Mouse (Mus musculus): Measurements from ENCODE around the gene Apc2. TPM values are rescaled to one million over a fixed set of nuclear protein-coding genes. Genes with fewer than 3 reads are reported as not detected.

The Apc2 gene
- polyA plus RNA-seq, 1 experiment: 0.25 TPM

DNA sequence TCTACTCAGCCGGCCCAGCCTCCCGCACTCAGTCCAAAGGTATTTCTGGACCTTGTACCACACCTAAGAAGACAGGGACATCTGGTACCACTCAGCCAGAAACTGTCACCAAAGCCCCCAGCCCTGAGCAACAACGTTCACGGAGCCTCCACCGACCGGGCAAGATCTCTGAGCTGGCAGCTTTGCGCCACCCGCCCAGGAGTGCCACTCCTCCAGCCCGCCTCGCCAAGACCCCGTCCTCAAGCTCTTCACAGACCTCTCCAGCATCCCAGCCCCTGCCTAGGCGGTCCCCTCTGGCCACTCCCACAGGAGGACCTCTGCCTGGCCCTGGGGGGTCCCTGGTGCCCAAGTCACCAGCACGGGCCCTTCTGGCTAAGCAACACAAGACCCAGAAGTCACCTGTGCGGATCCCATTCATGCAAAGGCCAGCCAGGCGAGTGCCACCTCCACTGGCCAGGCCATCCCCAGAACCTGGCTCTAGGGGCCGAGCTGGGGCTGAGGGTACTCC is 18.8 kb downstream of the Apc2 start:
- Histone ChIP-seq H3K27ac (ENCODE audit: insufficient read depth, low read depth, low read length) (no peak overlapping the region), H3K4me1 (ENCODE audit: control insufficient read depth, insufficient read depth, low read length) (peaks cover 18% of the 10 kb centered on the region)
- TF ChIP-seq CTCF (IDR thresholded peaks at IDR 0.05; ENCODE audit: low read depth, low read length) (no peak), POLR2A (IDR thresholded peaks at IDR 0.05; ENCODE audit: borderline replicate concordance, low read depth, low read length) (no peak)

DNA sequence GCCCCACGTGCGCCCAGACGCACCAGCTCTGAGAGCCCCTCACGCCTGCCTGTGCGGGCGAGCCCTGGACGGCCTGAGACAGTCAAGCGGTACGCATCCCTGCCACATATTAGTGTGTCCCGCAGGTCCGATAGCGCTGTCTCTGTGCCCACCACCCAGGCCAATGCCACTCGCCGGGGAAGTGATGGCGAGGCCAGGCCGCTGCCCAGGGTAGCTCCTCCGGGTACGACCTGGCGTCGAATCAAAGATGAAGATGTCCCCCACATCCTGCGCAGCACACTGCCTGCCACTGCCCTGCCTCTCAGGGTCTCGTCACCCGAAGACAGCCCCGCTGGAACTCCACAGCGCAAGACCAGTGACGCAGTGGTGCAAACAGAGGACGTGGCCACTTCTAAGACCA is 19.5 kb downstream of the Apc2 start:
- H3K4me1 ChIP-seq (ENCODE audit: control insufficient read depth, insufficient read depth, low read length): peaks cover 19% of the 10 kb centered on the region
- TF ChIP-seq POLR2A (IDR thresholded peaks at IDR 0.05; ENCODE audit: borderline replicate concordance, low read depth, low read length): no peak
- TF ChIP-seq CTCF (IDR thresholded peaks at IDR 0.05; ENCODE audit: low read depth, low read length): no peak
- H3K27ac ChIP-seq (ENCODE audit: insufficient read depth, low read depth, low read length): no peak overlapping the region
- no peak overlapping the region for H3K4me3 ChIP-seq (ENCODE audit: insufficient read depth, low read length)

More for the DNA sequence above, 18.8 kb downstream of the Apc2 start:
- no peak overlapping the region for H3K4me3 ChIP-seq (ENCODE audit: insufficient read depth, low read length)

DNA sequence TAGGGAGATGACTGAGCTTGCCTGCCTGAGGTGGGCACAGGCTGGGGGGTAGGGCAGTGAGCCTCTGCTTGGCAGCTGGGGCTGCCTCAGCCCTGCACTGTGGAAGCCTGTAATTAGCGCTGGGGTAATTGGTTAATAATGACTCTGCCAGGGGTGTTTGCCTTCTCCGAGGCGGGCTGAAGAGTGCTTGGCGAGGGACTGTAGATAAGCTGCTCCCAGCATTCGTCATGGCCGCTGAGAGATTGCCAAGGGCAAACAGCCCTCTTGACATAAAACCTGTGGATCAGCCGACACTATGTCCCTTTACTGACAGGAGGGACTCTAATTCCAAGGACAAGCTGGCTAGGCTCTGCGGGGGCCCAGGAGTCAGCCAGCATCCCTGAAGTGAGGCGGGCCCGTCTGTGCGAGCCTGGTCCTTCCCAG is 20.6 kb downstream of the Apc2 start:
- no peak overlapping the region for H3K27ac ChIP-seq (ENCODE audit: insufficient read depth, low read depth, low read length)
- peaks cover 22% of the 10 kb centered on the region for H3K4me1 ChIP-seq (ENCODE audit: control insufficient read depth, insufficient read depth, low read length)
- TF ChIP-seq POLR2A (IDR thresholded peaks at IDR 0.05; ENCODE audit: borderline replicate concordance, low read depth, low read length): no peak
- TF ChIP-seq CTCF (IDR thresholded peaks at IDR 0.05; ENCODE audit: low read depth, low read length): no peak

DNA sequence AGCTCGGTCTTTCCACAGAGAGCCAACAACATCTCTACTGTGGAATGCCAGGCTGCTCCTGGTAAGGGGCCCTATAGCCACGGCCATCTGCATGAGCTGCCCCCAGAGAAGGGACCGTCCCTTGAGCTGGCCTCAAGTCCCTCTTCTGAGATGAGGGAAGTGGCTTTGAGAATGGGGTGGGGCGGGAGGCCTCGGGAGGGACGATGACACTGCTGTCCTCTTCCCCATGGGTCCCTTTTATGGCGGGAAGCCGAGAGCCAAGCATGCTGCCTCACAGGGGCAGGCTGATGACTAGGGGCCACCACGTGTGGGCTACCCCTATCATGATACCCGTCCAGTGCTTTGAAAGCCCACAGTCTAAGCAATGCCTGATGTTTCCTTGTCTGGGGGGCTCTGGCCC is 21.2 kb downstream of the Apc2 start:
- Histone ChIP-seq H3K27ac (ENCODE audit: insufficient read depth, low read depth, low read length) (no peak overlapping the region), H3K4me3 (ENCODE audit: insufficient read depth, low read length) (no peak overlapping the region), H3K4me1 (ENCODE audit: control insufficient read depth, insufficient read depth, low read length) (peaks cover 28% of the 10 kb centered on the region)
- no peak for TF ChIP-seq CTCF (IDR thresholded peaks at IDR 0.05; ENCODE audit: low read depth, low read length)
- no peak for TF ChIP-seq POLR2A (IDR thresholded peaks at IDR 0.05; ENCODE audit: borderline replicate concordance, low read depth, low read length)

More for the DNA sequence above, 20.6 kb downstream of the Apc2 start:
- H3K4me3 ChIP-seq (ENCODE audit: insufficient read depth, low read length): no peak overlapping the region

DNA sequence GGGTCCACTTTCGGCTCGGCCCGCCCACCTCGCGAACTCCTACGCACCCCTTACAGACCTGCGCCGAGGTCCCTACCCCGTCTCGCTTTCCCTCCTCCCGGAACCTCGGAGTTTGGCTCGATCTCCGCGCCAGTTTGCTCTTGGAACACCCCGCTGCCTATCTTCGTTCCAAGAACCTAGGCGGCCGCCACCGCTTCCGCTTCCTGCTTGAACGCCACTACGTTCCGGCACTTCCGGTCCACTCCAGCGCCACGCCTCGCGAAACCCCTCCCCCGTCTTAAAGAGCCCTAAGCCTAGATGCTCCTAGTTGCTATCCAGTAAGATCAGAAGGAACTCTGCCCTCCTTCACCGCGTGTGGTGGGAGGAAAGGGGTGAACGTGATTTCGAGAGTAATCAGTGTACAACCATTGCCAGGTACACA is 24.6 kb downstream of the Apc2 start, which contains the start of gene 2310011J03Rik:
Gene 2310011J03Rik (minus strand): TSS at position 198 of the 421 bp plus-strand sequence.
- TF ChIP-seq CTCF (IDR thresholded peaks at IDR 0.05; ENCODE audit: low read depth, low read length) (no peak), POLR2A (IDR thresholded peaks at IDR 0.05; ENCODE audit: borderline replicate concordance, low read depth, low read length) (0 out of 2 replicates have a peak, but pooled peaks have one; percentile 59)
- Histone ChIP-seq H3K27ac (ENCODE audit: insufficient read depth, low read depth, low read length) (peak within 1 kb of the TSS; percentile 91), H3K4me3 (ENCODE audit: insufficient read depth, low read length) (peak within 1 kb of the TSS; percentile 93), H3K4me1 (ENCODE audit: control insufficient read depth, insufficient read depth, low read length) (peaks cover 19% of the 10 kb centered on the region)

DNA sequence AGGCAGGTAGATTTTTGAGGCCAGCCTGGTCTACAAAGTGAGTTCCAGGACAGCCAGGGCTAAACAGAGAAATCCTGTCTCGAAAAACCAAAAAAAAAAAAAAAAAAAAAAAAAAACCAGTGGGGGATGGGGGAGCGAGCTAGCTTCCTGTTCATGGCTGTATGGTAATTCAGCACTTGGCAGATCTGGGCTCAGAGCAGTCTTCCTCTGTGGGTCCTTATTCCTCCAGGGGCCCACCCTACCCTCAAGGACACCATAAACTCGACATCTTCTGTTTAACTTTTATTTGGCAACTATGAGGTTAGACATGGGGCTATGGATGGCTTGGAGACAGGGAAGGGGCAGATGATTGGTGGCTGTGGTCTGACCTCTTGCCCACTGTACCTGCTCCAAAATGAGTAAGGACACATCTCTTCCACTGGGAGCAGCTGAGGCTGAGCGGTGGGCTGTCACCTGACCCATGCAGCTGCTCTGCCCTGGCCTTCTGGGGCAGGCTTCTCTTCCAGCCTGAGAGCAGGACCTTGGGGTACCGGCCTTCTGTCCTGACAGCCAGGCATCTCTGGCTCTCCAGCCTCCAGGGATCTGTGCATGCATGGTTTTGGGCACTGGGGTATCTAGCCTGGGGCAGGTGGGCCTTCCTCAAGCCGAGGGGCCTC is 25.4 kb downstream of the Apc2 start:
- Histone ChIP-seq H3K27ac (ENCODE audit: insufficient read depth, low read depth, low read length) (peak overlapping the region; percentile 91), H3K4me3 (ENCODE audit: insufficient read depth, low read length) (peak overlapping the region; percentile 93), H3K4me1 (ENCODE audit: control insufficient read depth, insufficient read depth, low read length) (peaks cover 19% of the 10 kb centered on the region)
- TF ChIP-seq CTCF (IDR thresholded peaks at IDR 0.05; ENCODE audit: low read depth, low read length): no peak
- TF ChIP-seq POLR2A (IDR thresholded peaks at IDR 0.05; ENCODE audit: borderline replicate concordance, low read depth, low read length): no peak

DNA sequence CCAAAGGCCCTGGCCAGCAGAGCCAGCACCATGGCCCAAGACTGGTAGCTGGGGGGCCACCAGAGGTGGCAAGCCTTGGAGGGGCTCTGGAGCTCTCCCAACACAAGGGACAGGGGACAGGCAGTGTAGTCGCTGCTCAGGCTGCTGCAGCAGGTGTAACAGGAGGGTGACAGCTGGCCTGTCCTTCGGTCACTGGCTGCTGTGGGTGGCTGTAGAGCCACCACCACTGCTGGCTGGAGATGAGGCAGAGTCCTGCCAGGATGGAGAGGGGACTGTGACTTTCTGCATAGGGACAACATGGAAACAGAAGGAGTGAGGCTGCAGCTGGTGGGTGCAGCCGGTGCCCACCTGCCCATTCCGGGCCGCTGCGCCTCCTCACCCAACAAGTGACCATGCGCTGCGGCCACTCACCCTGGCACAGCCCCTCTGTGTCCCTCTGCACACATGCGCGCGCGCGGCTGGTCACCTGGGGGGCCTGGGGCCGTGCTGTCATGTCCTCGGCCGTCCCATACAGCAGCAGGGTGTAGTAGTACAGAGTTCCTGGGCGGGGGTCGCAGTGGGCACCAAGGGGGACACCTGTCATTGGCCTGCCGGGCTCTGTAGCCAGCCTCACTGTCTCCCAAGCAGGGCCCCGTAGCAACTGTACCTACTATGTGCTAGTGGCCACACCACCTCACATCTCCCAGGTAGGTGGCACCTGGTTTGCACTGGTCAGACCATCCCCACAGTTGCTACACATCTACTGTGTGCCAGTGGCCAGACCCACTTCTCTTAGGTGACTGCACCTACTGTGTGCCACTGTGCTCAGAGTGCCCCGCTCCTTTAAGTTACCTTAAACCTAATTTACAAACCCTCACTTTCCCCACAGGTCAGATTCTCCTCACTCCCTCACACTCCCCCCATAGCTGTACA is 26.1 kb downstream of the Apc2 start:
- Histone ChIP-seq H3K4me1 (ENCODE audit: control insufficient read depth, insufficient read depth, low read length) (peaks cover 19% of the 10 kb centered on the region), H3K4me3 (ENCODE audit: insufficient read depth, low read length) (peak overlapping the region; percentile 93), H3K27ac (ENCODE audit: insufficient read depth, low read depth, low read length) (peak overlapping the region; percentile 91)
- TF ChIP-seq POLR2A (IDR thresholded peaks at IDR 0.05; ENCODE audit: borderline replicate concordance, low read depth, low read length) (no peak), CTCF (IDR thresholded peaks at IDR 0.05; ENCODE audit: low read depth, low read length) (no peak)

DNA sequence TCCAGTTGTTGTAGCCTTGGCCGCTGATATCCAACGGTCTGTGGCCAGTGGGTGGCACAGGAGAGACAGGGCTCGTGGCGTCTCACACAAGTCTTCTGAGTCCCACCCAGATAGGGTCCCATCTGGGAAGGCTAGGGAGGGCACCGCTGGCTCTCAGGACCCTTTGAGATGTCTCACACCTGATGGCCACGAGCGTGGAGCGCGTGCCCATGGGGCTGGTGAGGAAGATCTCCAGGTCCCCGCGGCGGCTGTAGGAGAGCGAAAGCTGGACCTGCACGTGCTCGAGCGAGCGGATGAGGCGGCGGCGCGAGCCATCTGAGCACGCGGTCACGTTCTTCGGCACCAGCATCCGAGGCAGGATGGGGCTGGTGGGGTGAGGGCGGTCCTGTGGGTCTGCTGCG is 27.0 kb downstream of the Apc2 start:
- Histone ChIP-seq H3K4me1 (ENCODE audit: control insufficient read depth, insufficient read depth, low read length) (peaks cover 16% of the 10 kb centered on the region), H3K4me3 (ENCODE audit: insufficient read depth, low read length) (peak overlapping the region; percentile 93), H3K27ac (ENCODE audit: insufficient read depth, low read depth, low read length) (peak overlapping the region; percentile 8; the same call in 1 of the 2 replicates)
- TF ChIP-seq POLR2A (IDR thresholded peaks at IDR 0.05; ENCODE audit: borderline replicate concordance, low read depth, low read length) (no peak), CTCF (IDR thresholded peaks at IDR 0.05; ENCODE audit: low read depth, low read length) (peak; percentile 34; the same call in 1 of the 2 replicates)

DNA sequence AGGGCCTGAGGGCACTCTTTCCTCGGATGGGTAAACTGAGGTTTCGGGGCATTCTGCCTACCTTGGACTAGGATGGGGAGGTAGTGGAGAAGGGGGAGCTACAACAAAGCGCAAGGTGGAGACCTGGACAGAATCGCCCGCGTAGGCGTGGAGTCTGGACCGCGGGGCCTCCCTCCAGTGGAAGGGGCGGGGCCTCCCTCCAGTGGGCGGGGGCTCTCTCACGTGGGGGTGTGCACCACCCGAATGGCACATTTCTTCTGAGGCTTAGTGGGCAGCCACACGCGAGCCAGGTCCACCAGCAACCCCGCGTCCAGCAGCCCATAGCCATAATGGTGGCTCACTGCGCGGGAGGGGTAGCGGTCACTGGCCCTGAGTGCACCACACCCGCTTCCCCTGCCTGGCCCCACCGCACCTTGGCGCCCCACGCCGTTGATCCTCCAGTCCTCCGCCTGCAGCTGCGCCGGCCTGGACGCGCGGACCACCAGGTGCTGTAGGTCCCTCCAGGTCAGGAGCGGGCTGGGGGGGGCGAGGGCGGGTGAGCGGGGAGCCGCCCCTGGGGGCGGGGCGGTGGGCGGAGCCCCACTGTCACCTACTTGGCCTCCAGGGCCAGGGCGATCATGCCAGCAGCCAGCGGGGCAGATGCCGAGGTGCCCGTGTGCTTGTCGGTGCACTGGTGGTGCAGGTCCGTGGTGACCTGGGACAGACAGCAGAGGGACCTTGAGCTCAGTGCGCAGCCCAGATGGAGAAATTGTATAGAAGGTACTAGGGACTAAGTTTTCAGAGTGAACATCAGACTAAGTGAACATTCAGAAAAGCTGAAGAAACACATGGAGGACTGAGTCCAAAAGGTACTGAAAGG is 27.7 kb downstream of the Apc2 start:
- Histone ChIP-seq H3K4me1 (ENCODE audit: control insufficient read depth, insufficient read depth, low read length) (peaks cover 16% of the 10 kb centered on the region), H3K27ac (ENCODE audit: insufficient read depth, low read depth, low read length) (peak overlapping the region; percentile 45), H3K4me3 (ENCODE audit: insufficient read depth, low read length) (peak overlapping the region; percentile 93)
- TF ChIP-seq CTCF (IDR thresholded peaks at IDR 0.05; ENCODE audit: low read depth, low read length) (no peak), POLR2A (IDR thresholded peaks at IDR 0.05; ENCODE audit: borderline replicate concordance, low read depth, low read length) (no peak)

All from bone marrow macrophage, adult 2 months (primary cell).